Mouse (Mus musculus) myocyte (in vitro differentiated cells): ENCODE measurements around the gene Gja8.

Experiments used
- CEBPB ChIP-seq: IDR thresholded peaks from 2 replicates; pipeline ENCODE4 v1.6.1; 2011; ENCODE audit warnings: mild to moderate bottlenecking, moderate library complexity; ENCODE audit not compliant: poor library complexity, insufficient read depth, severe bottlenecking
- E2F4 ChIP-seq: IDR thresholded peaks from one replicate; pipeline ENCODE4 v1.6.1; 2011; ENCODE audit warnings: mild to moderate bottlenecking, control low read depth, moderate library complexity; ENCODE audit not compliant: insufficient read depth
- MAX ChIP-seq: IDR thresholded peaks from one replicate; pipeline ENCODE4 v1.6.1; 2011; ENCODE audit warnings: low read depth, mild to moderate bottlenecking, control low read depth
- MYOD1 ChIP-seq, 3 experiments: IDR thresholded peaks; one replicate each; pipeline ENCODE4 v1.6.1; 2011; ENCODE audit warnings: control low read depth in 2 of 3, low read depth in 2 of 3, mild to moderate bottlenecking in 2 of 3, moderate library complexity in 1 of 3; ENCODE audit not compliant: insufficient read length in 2 of 3, control insufficient read depth in 1 of 3
- MYOG ChIP-seq, 3 experiments: IDR thresholded peaks; one replicate each; pipeline ENCODE4 v1.6.1; 2011; ENCODE audit warnings: control low read depth in 2 of 3, low read depth in 2 of 3, mild to moderate bottlenecking in 2 of 3; ENCODE audit not compliant: insufficient read length in 2 of 3, control insufficient read depth in 1 of 3, insufficient read depth in 1 of 3
- POLR2A ChIP-seq: IDR thresholded peaks from one replicate; pipeline ENCODE4 v1.6.1; 2011; ENCODE audit warnings: low read depth, mild to moderate bottlenecking, control low read depth, moderate library complexity; ENCODE audit not compliant: insufficient read length
- POLR2AphosphoS2 ChIP-seq: IDR thresholded peaks from one replicate; pipeline ENCODE4 v1.6.1; 2011; ENCODE audit warnings: low read depth, control low read depth; ENCODE audit not compliant: insufficient read length
- REST ChIP-seq: IDR thresholded peaks from one replicate; pipeline ENCODE4 v1.6.1; 2011; ENCODE audit warnings: mild to moderate bottlenecking, control low read depth, moderate library complexity; ENCODE audit not compliant: insufficient read depth, insufficient read length
- SRF ChIP-seq: IDR thresholded peaks from one replicate; pipeline ENCODE4 v1.6.1; 2011; ENCODE audit warnings: low read depth; ENCODE audit not compliant: control insufficient read depth, insufficient read length
- TCF12 ChIP-seq: IDR thresholded peaks from one replicate; pipeline ENCODE4 v1.6.1; 2011; ENCODE audit warnings: mild to moderate bottlenecking, control low read depth; ENCODE audit not compliant: poor library complexity, insufficient read depth, severe bottlenecking
- TCF3 ChIP-seq: IDR thresholded peaks from one replicate; pipeline ENCODE4 v1.6.1; 2011; ENCODE audit warnings: low read depth, control low read depth; ENCODE audit not compliant: insufficient read length
- USF1 ChIP-seq: IDR thresholded peaks from one replicate; pipeline ENCODE4 v1.6.1; 2011; ENCODE audit warnings: low read depth, mild to moderate bottlenecking, control low read depth, moderate library complexity

GRCm38 (mm10) chr3:96920991-96921390, 4.8 kb downstream of the Gja8 start:
- TF ChIP-seq POLR2AphosphoS2 = no peak
- TF ChIP-seq POLR2A = no peak
- TF ChIP-seq MYOD1 (IDR thresholded peaks at IDR 0.05; ENCODE audit: control insufficient read depth in 1 of 3, insufficient read length in 2 of 3, low read depth in 2 of 3) = no peak
- no peak for TF ChIP-seq MYOG (IDR thresholded peaks at IDR 0.05; ENCODE audit: control insufficient read depth in 1 of 3, insufficient read depth in 1 of 3, insufficient read length in 2 of 3, low read depth in 2 of 3)
- no peak for TF ChIP-seq E2F4
- TF ChIP-seq MAX = no peak
- TF ChIP-seq CEBPB = no peak
- TF ChIP-seq TCF12 = no peak
- no peak for TF ChIP-seq USF1
- TF ChIP-seq TCF3 = no peak
- TF ChIP-seq REST = no peak
- TF ChIP-seq SRF = no peak
